Mouse (Mus musculus): ENCODE results near the gene Trarg1. TPM values are rescaled to one million over a fixed set of nuclear protein-coding genes. Genes with fewer than 3 reads are reported as not detected.
"Not testable (repeated sequence)": the region's sequence is repeated elsewhere in the genome, so short reads cannot be mapped to it uniquely, and the experiment has no call there.

Trarg1 gene
- 1 to 10 TPM in 1 of 2 experiments, under 1 TPM in 1; 0.84 to 8.2 TPM for total RNA-seq (2021)
- long read RNA-seq, experiment 1: 0 reads
- long read RNA-seq, experiment 2, partial matches to known transcripts: 0 of 2 reads
- long read RNA-seq, experiment 2, other reads (novel, unspliced or antisense): 1 of 2 reads

DNA sequence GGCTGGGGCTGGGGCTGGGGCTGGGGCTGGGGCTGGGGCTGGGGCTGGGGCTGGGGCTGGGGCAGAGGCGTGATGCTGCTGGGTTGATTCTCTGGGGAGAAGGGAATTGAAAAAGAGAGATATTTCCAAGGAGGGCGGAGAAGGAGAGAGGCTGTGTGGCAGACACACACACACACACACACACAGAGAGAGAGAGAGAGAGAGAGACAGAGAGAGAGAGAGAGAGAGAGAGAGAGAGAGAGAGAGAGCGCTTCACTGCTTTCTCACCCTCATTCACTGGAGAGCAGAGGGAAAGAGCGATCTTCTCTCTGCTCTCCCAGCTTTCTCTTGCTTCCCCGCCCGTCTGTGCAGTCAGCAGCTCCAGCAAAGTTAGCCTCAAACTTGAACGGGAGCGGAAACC, at the start of gene Trarg1:
Gene Trarg1 (plus strand): TSS at position 301 of the 400 bp plus-strand sequence.
- not testable (repeated sequence) for DNase-seq

DNA sequence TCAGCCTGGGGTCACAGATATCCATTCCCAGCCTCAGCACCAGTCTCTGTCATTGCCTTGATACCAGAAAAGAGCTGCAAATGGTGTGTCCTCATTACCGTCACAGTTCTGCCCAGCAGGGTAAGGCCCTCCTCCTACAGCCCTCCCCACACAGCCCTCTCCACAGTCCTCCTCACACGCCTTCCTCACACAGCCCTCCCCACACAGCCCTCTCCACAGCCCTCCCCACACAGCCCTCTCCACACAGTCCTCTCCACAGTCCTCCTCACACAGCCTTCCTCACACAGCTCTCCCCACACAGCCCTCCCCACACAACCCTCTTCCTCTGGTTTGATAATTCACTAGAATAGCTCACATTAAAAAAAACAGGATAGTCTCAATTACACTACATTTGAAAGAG, 49.6 kb upstream of the Trarg1 start:
- DNase-seq: no peak

DNA sequence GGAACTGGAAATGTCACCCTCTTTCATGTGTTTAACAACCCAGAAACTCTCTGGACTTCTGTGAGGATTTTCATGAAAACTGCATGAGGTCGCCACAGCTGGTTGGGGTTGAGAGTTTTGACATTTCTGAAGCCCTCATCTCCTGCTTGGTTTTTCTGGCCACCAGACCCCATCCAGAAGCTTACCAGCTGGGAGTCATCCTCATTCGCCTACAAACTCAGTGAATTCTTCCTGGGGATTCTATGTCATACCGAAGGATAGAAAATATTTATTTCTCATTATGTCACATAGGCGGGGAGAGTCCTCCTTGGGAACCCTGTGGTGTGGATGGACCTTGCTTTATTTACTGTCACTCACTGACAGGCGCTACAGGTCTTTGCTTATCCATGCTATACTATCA, 49.1 kb upstream of the Trarg1 start:
- DNase-seq: no peak

- no peak for DNase-seq
Observed at GRCm38 (mm10) chr11:76639269-76639985, 40.2 kb upstream of the Trarg1 start.

DNA sequence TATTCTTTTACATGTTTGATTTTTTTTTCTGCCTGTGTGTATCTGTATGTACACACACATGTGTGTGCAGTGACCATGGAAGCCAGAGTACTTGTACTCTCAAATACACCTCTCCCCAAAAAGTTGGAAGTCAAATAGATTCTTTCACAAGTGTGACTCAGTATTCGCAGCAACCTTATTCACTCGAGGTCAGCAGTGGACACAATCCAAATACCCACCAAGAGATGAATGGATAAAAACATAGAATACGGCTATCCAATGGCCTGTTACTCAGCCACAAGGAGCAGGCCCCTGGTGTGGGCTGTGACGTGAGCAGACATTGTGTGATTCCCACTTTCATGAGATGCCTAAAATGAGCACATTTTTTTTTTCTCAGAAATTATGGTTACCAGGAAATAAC, 39.4 kb upstream of the Trarg1 start:
- no peak for DNase-seq

DNA sequence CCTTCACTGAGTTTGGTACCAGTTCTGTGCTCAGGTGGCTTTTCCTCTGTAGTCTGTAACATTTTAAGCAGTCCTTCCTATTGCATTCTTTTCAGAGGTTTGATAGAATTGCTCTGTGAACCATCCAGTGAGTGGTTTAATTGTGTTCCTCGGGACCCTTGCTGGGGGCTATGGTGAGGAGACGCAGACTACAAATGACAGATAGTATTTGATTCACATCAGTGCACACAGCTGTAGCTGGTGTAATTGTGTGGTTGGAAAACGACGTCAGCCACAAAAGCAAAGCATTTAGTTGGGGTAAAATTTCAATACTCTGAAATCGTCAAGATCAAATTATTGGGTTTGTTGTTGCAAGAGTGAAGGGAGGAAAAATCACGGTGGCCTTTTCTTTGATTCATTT, 35.4 kb upstream of the Trarg1 start:
- DNase-seq: no peak

DNA sequence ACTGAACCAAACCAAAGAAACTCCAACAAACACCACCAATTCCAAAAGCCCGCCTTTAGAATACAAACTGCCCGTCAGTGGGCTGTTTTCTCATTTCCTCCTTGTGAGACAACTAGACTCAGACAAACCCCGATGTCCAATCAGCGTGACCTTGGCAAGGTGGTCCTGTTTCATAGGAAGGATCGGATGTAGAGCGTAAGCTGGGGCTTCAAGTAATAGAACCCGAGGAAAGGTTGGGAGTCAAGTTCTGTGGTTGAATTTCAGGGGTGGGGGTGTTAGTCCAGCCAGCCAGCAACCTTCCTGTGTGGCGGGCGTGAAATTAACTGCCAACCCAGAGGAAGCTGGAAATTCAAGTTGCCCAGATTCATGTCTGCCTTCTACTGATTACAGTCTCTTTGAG, 34.6 kb upstream of the Trarg1 start:
- DNase-seq: no peak

DNA sequence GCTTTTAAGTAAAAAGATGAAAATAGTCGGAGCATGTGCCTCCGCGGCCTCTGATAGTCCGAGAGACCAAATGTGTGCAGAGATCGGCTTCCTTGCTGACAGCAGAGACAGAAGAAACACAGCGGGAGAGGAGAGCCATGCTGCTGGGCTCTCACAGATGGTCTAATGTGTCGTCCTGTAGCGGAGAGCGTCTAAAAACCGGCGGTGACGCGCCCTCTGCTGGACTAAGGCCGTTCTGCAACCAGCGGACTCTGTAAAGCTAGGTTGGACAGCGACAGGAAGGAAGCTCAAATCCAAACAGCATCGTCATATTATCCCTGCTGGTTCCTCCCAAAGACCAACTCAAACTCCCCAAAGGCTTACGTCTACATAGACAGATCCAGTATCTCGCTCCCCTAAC, 33.7 kb upstream of the Trarg1 start:
- peak; percentile 67 for DNase-seq

- DNase-seq: no peak
Observed at GRCm38 (mm10) chr11:76647062-76647461, 32.5 kb upstream of the Trarg1 start.

GRCm38 (mm10) chr11:76647500-76647899, 32.1 kb upstream of the Trarg1 start:
- DNase-seq: peak; percentile 39

DNA sequence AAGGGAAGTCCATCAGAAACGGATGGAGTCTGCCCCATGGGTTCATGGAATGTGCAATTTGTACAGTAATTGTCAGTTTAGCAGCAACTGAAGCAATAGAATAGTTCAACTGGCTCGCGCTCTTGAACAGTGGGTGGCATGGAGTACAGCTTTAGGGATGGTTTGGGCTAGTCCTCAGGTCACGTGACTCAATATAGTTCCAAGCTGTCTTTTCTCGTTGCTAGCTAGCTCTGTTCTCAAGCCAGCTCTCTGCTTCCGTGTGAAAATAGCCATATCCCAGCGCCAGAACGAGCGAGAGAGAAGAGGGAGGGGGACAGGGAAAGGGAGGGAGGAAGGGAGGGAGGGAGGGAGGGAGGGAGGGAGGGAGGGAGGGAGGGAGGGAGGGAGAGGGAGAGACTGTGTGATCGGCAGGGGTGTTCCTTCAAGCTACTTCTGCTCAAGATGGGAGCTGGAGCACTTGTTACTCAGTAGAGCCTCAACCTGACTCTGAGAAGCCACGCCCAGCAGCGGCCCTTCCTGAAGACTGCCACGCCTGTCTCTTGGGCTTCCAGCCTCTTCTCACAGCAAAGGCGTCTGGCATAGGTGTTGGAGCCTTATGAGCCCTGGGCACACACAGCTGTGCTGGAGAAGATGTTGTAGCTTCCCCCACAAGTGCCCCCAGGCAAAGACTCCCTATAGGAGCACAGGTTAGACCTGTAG, 28.6 kb upstream of the Trarg1 start:
- no peak for DNase-seq

GRCm38 (mm10) chr11:76652838-76653334, 26.7 kb upstream of the Trarg1 start:
- no peak for DNase-seq

DNA sequence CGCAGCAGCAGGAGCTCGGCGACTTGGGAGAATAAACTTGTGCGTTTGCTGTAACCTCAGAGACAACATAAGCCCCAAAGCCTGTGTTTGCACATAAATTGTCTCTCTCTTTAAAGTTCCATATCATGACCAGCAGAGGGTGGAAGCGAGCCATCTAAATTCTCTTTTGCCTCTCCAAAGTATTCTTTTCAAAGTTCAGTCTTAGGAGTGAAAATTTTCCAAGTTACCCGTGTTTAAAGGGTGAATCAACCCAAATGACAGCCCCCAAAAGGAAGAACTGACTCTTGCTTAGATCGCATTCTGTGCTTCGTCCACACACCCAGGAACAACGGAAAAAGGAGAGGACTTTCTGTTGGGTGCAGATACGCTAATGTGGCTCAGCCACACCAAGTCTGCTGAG, 24.5 kb upstream of the Trarg1 start:
- no peak for DNase-seq

DNA sequence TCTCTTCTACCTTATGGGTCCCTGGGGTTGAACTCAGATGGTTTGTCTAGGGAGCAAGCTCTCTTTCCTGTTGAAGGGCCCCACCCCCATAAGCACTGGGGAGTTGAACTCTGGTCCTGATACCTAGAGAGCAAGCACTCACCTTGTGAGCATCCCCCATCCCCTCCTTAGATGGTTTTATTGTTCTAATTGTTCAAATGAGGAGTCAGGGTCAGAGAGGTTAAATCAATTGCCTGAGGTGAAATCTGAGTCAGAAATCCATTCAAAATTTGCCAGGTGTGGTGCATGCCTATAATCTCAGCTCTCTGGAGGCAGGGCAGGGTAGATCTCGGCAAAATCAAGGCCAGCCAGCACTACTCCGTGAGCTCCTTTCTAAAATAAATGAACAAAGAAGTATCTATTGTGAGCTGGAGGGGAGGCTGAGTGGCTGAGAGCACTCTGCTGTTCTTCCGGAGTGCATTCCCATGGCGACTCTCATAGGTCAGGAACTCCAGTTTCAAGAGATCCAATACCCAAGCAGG, 22.1 kb upstream of the Trarg1 start:
- no peak for DNase-seq

DNA sequence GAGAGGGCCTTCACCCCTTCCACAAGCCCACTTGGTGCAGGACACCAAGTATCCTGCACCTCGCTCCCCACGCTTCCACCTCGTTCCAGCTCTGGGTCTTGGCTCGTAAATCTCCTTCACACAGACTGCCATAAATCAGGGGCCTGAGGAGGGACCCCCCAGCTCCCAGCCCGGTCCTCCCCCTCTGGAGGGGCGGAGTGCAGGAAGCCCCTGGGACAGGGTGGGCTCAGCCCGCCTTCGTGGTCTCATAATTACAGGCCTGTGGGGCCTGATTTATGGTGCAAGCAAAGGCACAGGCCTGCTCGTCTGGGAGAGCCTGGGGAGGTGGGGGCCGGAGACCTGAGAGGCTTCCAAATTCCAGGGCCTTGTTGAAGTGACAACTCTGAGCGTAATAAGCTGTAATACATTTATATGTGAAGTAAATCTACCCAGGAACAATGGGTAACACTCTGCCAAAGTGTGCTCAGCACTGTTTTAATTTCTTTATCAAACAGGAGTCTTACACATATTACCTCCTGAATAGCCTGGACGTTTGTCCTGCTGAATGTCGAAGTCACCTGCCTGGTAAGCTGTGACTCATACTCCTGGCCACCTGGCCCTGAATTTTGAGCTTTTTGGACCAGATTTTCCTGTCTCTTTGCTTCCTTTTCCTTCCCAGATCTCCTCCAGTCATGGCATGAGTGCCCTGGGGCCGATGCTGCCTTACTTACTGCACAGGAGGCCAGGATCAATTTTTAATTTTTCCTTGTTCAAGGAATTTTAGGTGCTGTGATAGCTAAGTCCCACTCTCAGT, 20.3 kb upstream of the Trarg1 start:
- no peak for DNase-seq

GRCm38 (mm10) chr11:76661790-76662468, 17.7 kb upstream of the Trarg1 start:
- DNase-seq: no peak

GRCm38 (mm10) chr11:76666002-76666649, 13.5 kb upstream of the Trarg1 start:
- DNase-seq: no peak

DNA sequence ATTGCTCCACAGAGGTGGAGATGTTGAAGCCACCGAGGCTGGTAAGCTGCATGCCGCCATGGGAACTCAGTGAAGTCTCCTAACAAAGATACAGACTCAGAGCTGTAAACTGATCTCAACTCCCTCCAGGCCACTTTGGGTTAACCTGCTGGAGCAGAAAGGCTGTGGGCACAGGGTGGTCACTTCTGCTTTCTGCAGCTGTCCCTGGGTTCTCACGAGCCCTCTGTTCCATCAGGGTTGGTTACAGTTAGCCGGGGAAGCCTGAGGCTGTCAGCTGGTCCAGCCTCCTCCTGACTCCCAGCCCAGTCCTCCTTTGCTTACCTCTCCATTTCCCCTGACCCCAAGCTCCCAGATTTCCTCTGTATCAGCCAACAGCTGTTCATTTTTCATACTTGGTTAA, 11.8 kb upstream of the Trarg1 start:
- DNase-seq: no peak

- DNase-seq: no peak
Observed at GRCm38 (mm10) chr11:76671871-76672475, 7.6 kb upstream of the Trarg1 start, which contains the start of gene Bhlha9. Gene Bhlha9, plus strand, starts transcription at chr11:76672470.

DNA sequence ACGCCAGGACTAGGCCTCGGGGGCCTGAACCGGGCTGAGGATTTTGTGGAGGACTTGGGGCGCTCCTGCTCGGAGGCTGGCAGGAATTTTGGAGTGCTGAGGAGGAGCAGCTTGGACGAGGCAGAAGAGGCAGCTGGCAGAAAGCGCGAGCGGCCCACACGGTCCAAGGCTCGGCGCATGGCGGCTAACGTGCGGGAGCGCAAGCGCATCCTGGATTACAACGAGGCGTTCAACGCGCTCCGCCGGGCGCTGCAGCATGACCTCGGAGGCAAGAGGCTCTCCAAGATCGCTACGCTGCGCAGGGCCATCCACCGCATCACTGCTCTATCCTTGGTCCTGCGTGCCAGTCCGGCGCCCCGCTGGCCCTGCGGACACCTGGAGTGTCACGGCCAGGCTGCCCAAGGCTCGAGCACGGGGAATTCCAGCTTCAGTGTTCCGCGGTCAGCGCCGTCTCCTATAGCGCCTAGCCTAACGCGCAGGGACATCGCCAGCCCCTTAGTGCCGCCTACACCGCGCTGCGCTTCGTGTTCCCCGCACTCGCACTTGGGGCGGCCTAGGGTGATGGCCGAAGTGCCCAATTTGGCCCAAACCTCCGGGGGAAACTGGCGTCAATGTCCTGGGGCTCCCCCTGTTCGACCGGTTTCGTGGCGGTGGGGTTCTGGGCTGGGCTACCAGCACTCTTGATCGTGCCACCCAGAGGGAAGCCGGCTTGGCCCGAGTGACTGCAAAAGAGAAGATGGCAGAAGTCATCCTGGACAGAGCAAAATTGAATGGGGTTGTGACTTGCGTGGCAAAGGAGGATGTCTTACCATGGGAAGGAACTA, 6.8 kb upstream of the Trarg1 start:
- DNase-seq: no peak
